Mouse (Mus musculus) lung, adult 2 months (tissue): Measurements from ENCODE around the gene Olfr750. TPM values are rescaled to one million over a fixed set of nuclear protein-coding genes. Genes with fewer than 3 reads are reported as not detected.
A peak's percentile ranks its signal among the peaks of the same experiment; 100 is the strongest.

Experiments
- DNase-seq: peaks from one replicate; pipeline ENCODE4 v3.0.0; 2022
- H3K4me1 ChIP-seq: fragments of 200-500 bp; 2 replicates; pipeline ENCODE4 v1.6.1; 2011; ENCODE audit warnings: low read length; ENCODE audit not compliant: control insufficient read depth, insufficient read depth
- H3K4me3 ChIP-seq: fragments of 200-500 bp; replicated peaks from 2 replicates; pipeline ENCODE3; 2011; ENCODE audit warnings: low read depth, mild to moderate bottlenecking, control low read depth, low read length; ENCODE audit errors: extremely low read depth
- CTCF ChIP-seq: fragments of 200-500 bp; IDR thresholded peaks from 2 replicates; pipeline ENCODE4 v1.5.1; 2011; ENCODE audit warnings: mild to moderate bottlenecking, low read length, control low read depth; ENCODE audit not compliant: insufficient read depth
- POLR2A ChIP-seq: fragments of 200-500 bp; IDR thresholded peaks from 2 replicates; pipeline ENCODE4 v1.6.1; 2011; ENCODE audit warnings: low read depth, mild to moderate bottlenecking, control low read depth, low read length, borderline replicate concordance; ENCODE audit errors: extremely low read depth
- WGBS: fragments of 180-500 bp; shearing (Covaris S2); methylation state at CpG from one replicate; pipeline ENCODE4 v1.1.7; 2018; 5-methylcytosine and 5-hydroxymethylcytosine counted together
- polyA plus RNA-seq: library from polyadenylated mRNA; depleted of rRNA; stranded (reverse); fragments of >200 nt; gene quantifications from 2 replicates; pipeline ENCODE4 v1.2.3, GENCODE M21; 2012; rRNA removed

Gene Olfr750
- polyA plus RNA-seq, 1 experiment, result 3.6 TPM

DNA sequence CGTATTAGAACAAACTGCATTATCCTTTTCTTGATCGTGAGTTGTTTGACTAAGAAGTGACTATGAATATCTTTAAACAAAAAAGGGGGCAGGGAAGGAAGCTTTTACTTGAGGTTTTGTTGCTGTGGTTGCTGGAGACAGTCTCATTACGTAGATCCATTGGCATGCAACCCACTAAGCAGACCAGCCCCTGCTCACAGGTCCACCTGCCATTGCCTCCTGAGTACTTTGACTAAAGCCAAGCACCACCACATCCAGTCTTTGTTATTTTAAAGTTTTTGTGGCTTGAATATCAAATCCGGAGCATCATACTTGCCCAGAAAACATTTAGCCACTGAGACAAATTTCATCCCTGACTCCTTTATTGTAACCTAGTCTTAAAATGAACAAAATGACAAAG lies 38.0 kb downstream of the Olfr750 start:
- DNase-seq, result no peak
- TF ChIP-seq CTCF (no peak), POLR2A (no peak)
- 76% methylated on average over 4 of the region's 4 CpGs for WGBS
- no peak overlapping the region for H3K4me3 ChIP-seq
- no peaks in the 10 kb centered on the region for H3K4me1 ChIP-seq

DNA sequence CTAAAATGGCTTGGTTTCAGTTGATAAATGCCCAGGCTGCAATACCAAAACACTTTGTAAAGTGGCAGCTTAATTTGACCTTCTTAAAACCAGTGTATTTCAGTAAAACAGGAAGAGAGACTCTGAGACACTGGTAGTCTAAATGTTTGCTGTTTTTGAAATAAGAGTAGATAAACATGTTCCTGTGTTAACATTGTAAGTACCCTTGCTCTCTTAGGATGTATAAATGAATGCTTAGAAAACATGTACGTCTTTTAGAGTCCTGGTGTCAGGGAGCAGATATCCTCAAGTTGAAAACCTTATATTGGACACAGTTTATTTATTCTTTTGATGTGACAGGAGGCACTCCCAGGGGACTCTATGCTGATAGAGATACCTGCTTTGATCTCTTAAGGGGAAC lies 39.0 kb downstream of the Olfr750 start:
- 48% methylated on average over 1 of the region's 1 CpGs for WGBS
- no peak for TF ChIP-seq POLR2A
- no peak for TF ChIP-seq CTCF
- H3K4me1 ChIP-seq, result no peaks in the 10 kb centered on the region
- no peak overlapping the region for H3K4me3 ChIP-seq
- DNase-seq, result no peak

DNA sequence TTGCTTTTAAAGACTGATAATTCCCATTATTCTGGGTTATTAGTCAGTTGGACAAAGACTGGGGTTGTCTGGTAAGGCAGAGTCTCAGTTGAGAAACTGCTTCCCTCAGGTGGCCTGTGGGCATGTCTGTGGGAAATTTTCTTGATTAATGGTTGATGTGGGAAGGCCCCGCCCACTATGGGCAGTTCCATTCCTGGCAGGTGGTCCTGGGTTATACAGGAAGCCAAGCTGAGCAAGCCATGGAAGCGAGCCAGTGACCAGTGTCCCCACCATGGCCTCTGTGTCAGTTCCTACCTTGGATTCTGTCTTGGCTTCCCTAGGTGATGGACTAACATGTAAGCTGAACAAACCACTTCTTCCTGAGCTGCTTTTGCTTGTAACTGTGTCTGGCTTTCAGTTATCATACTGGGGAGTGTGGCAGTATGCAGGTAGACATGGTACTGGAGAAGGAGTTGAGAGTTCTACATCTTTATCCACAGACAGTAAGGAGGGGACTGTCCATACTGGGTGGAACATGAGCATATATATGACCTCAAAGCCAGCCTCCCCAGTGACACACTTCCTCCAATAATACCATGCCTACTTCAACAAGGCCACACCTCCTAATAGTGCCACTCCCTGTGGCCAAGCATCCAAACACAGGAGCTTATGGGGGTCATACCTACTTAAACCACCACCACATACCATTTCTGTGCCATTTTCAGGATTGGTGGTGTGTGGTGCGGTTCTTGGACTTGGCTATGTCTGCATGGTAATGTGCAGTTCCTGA lies 46.7 kb downstream of the Olfr750 start:
- H3K4me3 ChIP-seq, result no peak overlapping the region
- TF ChIP-seq POLR2A, result no peak
- TF ChIP-seq CTCF, result no peak
- no peaks in the 10 kb centered on the region for H3K4me1 ChIP-seq
- 63% methylated on average over 3 of the region's 3 CpGs for WGBS
- DNase-seq, result no peak

DNA sequence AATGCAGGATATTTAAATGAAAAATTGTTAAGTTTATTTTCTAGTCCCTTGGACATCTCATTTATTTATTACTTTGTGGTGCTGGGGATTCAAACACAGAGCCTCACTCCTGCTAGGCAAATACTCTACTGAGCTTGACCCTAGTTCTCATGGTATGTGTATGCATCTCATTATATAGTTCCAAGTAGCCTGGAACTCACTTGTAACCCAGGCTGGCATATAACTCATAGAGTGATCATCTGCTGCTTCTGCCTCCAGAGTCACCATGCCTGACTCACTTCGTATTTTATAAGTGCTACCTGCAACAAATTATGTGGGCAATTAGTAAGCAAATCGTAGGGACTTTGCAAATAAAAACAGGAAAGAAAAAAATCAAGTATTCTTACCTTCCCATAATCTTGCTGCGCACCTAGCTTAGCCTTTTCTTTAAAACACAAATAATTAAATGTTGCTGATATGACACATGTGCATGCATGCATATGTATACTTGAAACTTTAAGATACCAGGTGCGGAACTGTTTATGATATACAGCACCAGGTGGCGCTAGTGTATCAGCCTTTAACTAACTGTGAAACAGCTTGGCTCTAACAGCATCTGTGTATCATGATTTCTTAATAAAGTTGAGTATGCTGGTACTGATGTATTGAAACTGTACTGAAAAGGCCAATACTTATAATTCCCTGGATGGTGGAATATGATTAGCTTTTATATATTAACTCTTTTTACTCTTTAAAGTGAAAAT lies 47.7 kb downstream of the Olfr750 start:
- H3K4me1 ChIP-seq, result no peaks in the 10 kb centered on the region
- H3K4me3 ChIP-seq, result no peak overlapping the region
- 36% methylated on average over 5 of the region's 5 CpGs for WGBS
- DNase-seq, result peak; percentile 25
- peak; percentile 57 for TF ChIP-seq CTCF
- TF ChIP-seq POLR2A, result no peak

DNA sequence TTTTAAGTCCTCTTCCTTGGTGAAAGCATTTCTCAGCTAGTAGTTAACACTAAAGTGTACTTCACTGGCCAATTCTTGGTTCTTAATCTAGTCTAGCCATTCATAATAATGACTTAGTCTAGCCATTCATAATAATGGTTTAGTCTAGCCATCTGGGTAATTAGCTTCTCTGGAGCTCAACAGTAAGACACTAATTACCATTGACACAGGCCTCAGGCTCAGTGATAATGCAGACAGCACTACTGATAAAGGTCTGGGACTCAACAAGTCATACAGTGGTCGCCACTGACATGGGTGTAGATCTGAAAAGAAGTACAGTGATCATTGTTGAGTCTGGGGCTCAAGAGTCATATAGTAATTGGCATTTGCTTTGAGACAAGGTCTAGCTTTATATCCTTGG lies 49.4 kb downstream of the Olfr750 start:
- 96% methylated on average over 1 of the region's 1 CpGs for WGBS
- DNase-seq, result no peak
- Histone ChIP-seq H3K4me3 (no peak overlapping the region), H3K4me1 (no peaks in the 10 kb centered on the region)
- TF ChIP-seq CTCF, result no peak
- TF ChIP-seq POLR2A, result no peak

DNA sequence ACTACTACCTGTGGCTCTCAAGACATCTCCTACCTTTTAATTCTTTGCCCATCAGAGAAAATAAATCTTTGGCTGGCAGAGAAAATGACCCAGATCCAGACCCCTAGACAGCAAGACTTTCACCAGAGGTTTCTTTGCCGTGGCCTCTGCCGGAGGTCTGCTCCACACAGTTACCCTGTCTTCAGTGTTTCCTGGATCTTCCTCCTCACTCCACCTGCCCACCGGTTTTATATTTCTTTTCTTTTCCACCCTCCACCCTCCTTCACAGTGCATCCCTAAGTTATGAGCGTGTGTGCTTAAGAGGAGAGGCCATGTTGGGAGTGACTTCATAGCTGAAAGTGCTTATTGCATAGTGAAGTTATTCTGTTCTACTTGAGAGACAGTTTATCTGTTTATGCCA lies 50.8 kb downstream of the Olfr750 start:
- 82% methylated on average over 4 of the region's 4 CpGs for WGBS
- TF ChIP-seq CTCF (no peak), POLR2A (no peak)
- DNase-seq, result no peak
- Histone ChIP-seq H3K4me3 (no peak overlapping the region), H3K4me1 (no peaks in the 10 kb centered on the region)

DNA sequence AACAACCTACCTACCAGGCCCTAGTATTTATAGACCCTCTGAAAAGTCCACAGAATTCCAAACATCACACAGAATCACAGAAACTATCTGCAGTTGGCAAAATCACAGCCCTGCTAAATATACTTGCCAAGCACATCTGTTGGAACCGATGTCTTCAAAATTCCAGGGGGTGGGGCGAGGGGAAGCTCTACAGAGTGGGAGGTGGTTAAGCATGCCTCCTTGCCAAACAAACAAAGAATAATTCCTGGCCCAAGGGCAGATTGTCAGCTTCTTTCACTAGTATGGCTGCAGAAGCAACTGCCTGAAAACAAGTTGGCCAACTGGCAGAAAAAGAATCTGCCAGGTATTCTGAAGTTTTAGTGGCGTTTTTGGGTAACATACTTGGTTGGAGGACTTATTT lies 57.0 kb downstream of the Olfr750 start:
- H3K4me1 ChIP-seq, result no peaks in the 10 kb centered on the region
- no peak for TF ChIP-seq CTCF
- TF ChIP-seq POLR2A, result no peak
- 43% methylated on average over 3 of the region's 3 CpGs for WGBS
- DNase-seq, result no peak
- H3K4me3 ChIP-seq, result no peak overlapping the region

Other genes with a start within 250 kb of the Olfr750 start
- 28.1 and 28.6 TPM in 2 replicates for gene Tep1, start 203.9 kb downstream of the Olfr750 start, polyA plus RNA-seq
- 1.4 and 3.7 TPM in 2 replicates for gene Klhl33, start 176.9 kb downstream of the Olfr750 start, polyA plus RNA-seq
- gene Osgep, start 149.5 kb downstream of the Olfr750 start, polyA plus RNA-seq, result 104 and 122 TPM in 2 replicates
- gene Apex1, start 149.5 kb downstream of the Olfr750 start, polyA plus RNA-seq, result 12.0 and 23.2 TPM in 2 replicates
- gene Pip4p1, start 143.6 kb downstream of the Olfr750 start, polyA plus RNA-seq, result 99.1 and 111 TPM in 2 replicates
- 35.3 and 37.0 TPM in 2 replicates for gene Pnp, start 143.4 kb downstream of the Olfr750 start, polyA plus RNA-seq
- gene Gm49342, start 129.9 kb downstream of the Olfr750 start, polyA plus RNA-seq, result 20.3 and 46.2 TPM in 2 replicates
- 0.97 and 1.1 TPM in 2 replicates for gene Pnp2, start 118.4 kb downstream of the Olfr750 start, polyA plus RNA-seq
- gene Rnase10, start 66.7 kb downstream of the Olfr750 start, polyA plus RNA-seq, result 0.14 TPM in 1 of 2 replicates, not detected in the other
- not detected in 2 replicates for gene Rnase9, start 32.6 kb downstream of the Olfr750 start, polyA plus RNA-seq
- gene Rnase11, start 24.3 kb downstream of the Olfr750 start, polyA plus RNA-seq, result not detected in 2 replicates
- gene Rnase12, start 16.8 kb downstream of the Olfr750 start, polyA plus RNA-seq, result not detected in 2 replicates
- 581 and 650 TPM in 2 replicates for gene Rnase4, start 16.6 kb upstream of the Olfr750 start, polyA plus RNA-seq
- 61.7 and 72.5 TPM in 2 replicates for gene Ang, start 16.7 kb upstream of the Olfr750 start, polyA plus RNA-seq
- 0.08 TPM in 1 of 2 replicates, not detected in the other for gene Eddm3b, start 40.0 kb upstream of the Olfr750 start, polyA plus RNA-seq
- 12.1 and 19.2 TPM in 2 replicates for gene Rnase6, start 49.5 kb upstream of the Olfr750 start, polyA plus RNA-seq
- 3.7 and 4.8 TPM in 2 replicates for gene Rnase1, start 72.3 kb upstream of the Olfr750 start, polyA plus RNA-seq
- gene Rnase2b, start 87.8 kb upstream of the Olfr750 start, polyA plus RNA-seq, result 0.40 TPM in 1 of 2 replicates, not detected in the other
- not detected in 2 replicates for gene Ang2, start 124.7 kb upstream of the Olfr750 start, polyA plus RNA-seq
- gene Ear14, start 129.0 kb upstream of the Olfr750 start, polyA plus RNA-seq, result not detected in 2 replicates
- gene Rnase2a, start 181.7 kb upstream of the Olfr750 start, polyA plus RNA-seq, result not detected in 2 replicates